Mouse (Mus musculus): ENCODE measurements around the gene Zfand2a.

The Zfand2a gene

GRCm38 (mm10) chr5:139429818-139430341, 54.5 kb downstream of the Zfand2a start:
- no peak for DNase-seq

GRCm38 (mm10) chr5:139427989-139428388, 56.4 kb downstream of the Zfand2a start:
- no peak for DNase-seq

GRCm38 (mm10) chr5:139427001-139427400, 57.3 kb downstream of the Zfand2a start:
- no peak for DNase-seq

GRCm38 (mm10) chr5:139425198-139425597, 59.2 kb downstream of the Zfand2a start:
- no peak for DNase-seq

- DNase-seq, result peak; percentile 59
These were observed 61.1 kb downstream of the Zfand2a start, which contains the start of gene Gper1 for GRCm38 (mm10) chr5:139423026-139423865. Gper1 (plus strand) TSS chr5:139423151.
